Mouse (Mus musculus) adrenal gland, postnatal 14 days (tissue): ENCODE data around the gene Wdr44. TPM values are rescaled to one million over a fixed set of nuclear protein-coding genes. Genes with fewer than 3 reads are reported as not detected.

Source experiments
- DNase-seq: peaks from one replicate; pipeline ENCODE4 v3.0.0; 2021; ENCODE audit warnings: mixed read lengths
- total RNA-seq: library from RNA; stranded (reverse); gene quantifications from 2 replicates; pipeline ENCODE4 v1.2.3, GENCODE M21; 2021

The Wdr44 gene
- total RNA-seq, 1 experiment from 2014 or later = 9.8 TPM

DNA sequence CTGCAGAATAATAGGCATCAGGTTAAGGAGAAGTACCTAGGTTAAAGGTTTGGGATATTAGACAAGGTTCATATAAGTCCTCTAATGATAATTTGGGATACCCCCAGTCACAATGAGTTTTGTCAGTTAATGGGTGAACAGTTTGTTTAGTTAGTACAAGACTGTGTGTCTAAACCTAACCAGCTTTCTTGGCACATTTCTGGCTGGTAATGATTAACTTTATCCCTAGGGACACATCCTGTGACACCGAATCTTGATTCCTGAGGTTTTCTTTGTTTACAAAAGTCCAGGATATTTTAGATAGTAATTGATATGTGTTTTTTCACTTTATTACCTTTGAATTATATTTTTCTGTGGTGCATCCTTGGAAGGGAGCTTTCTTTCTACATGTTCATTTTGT, 148.1 kb downstream of the Wdr44 start:
- no peak for DNase-seq

Other genes starting within 250 kb of the Wdr44 start
- gene Gm4907, start 189.5 kb downstream of the Wdr44 start, total RNA-seq = not detected in 2 replicates